Mouse (Mus musculus): ENCODE measurements around the gene Smdt1.
"Not testable (repeated sequence)": the region's sequence is repeated elsewhere in the genome, so short reads cannot be mapped to it uniquely, and the experiment has no call there.

The Smdt1 gene

DNA sequence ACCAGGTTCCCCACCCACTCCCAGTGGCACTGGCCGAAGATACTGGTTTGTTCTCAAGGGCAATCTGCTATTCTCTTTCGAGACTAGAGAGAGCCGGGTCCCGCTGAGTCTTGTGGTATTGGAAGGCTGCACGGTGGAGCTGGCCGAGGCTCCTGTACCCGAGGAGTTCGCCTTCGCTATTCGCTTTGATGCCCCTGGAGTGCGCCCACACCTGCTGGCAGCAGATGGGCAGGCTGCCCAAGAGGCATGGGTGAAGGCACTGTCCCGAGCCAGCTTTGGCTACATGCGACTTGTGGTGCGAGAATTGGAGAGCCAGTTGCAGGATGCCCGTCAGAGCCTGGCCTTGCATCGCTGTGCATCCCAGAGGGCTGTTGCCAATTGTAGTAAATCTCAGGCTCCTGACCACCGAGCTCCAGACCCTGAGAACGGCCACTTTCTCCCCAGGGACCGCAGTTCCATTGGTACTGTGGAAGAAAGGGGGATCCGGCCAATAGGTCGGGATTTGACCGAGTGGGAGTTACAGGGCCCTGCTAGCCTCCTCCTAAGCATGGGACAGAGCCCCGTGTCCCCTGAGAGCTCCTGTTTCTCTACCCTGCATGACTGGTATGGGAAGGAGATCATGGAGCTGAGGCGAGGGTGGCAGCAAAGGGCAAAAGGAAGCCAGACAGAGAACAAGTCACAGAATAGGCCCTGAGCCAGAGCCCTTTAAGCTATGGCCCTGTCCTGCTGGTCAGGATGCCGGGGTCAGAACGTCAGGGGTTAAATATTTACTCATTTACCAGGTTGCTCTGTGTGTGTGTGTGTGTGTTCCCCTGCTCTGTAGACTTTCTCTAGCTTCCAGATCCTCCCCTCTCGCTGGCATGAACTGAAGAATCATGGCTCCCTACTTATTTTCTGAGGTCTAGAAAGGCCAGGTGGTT, 4.9 kb downstream of the Smdt1 start:
- DNase-seq = no peak

DNA sequence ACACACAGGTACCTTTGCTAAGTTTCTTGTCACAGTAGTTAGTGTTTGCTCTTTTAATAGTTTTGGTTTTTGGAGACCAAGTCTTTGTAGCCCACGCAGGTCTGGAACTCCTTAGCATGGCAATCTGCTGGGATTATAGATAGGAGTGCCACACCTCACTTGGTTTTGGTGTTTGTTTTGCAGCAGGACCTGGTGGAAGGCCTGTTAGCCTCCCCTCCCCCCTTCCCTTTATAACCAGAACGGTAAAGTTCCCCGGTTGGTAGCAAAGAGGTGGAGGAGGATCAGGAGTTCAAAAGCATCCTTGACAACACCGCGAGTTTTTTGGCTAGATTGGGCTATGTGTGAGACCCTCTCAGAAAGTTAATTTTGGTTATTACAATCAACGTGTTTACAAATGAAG, 6.2 kb downstream of the Smdt1 start:
- no peak for DNase-seq

- DNase-seq = peak; percentile 98
These were observed 7.2 kb downstream of the Smdt1 start for GRCm38 (mm10) chr15:82345820-82346470.

GRCm38 (mm10) chr15:82346580-82347302, 8.0 kb downstream of the Smdt1 start:
- no peak for DNase-seq

GRCm38 (mm10) chr15:82347303-82347676, 8.5 kb downstream of the Smdt1 start:
- DNase-seq = no peak

- DNase-seq = no peak
These were observed 9.1 kb downstream of the Smdt1 start for GRCm38 (mm10) chr15:82347852-82348251.

GRCm38 (mm10) chr15:82348258-82348998, 9.7 kb downstream of the Smdt1 start:
- no peak for DNase-seq

GRCm38 (mm10) chr15:82348999-82349341, 10.2 kb downstream of the Smdt1 start:
- no peak for DNase-seq

DNA sequence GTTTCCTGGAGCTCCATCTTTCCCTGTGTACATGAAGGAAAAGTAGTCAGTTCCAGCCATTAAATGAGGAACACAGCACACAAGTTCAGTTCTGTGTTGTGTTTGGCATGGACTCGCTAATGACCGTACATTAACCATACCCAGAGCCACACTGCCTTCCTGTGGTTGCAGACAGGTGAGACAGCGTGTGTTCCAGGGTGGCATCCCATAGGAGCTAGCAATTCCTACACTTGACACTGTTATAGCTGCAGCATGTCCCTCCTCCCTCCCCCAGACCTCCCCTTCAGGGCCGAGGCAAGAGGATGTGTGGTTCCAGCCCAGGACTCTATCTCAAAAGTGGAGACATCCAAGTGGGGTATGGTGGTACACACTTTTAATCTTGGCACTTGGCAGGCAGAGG, 11.6 kb downstream of the Smdt1 start:
- no peak for DNase-seq

GRCm38 (mm10) chr15:82351480-82351879, 12.7 kb downstream of the Smdt1 start:
- DNase-seq = no peak

DNA sequence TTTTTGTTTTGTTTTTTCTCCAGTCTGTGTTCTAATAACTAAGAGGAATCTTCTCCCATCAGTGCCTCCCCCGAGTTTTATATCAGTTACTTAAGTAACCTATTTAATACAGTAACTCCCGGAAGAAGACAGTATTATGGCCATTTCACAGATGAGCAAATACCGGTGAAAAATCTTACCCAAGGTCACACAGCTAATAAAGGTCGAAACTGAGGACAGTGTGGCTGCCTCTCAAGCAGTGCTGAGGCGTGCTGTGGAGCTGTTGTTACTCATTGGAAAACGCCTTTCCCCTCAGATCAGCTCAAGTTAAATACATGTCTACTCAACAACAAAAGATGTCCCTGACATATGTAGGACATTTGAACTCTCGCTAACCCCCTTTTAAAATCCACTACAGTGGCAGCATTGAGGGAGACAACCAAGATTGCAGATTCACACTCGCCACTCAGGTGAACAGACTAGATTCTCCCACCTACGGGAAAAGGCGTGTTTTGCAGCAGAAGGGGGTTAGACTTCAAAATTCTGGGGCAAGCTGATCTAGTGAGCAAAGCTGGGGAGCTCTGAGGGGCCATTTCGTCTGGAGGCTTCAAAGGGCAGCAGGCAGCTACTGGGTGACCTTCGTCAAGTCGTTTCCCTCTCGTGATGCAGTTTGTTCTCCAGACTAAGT, 14.5 kb downstream of the Smdt1 start:
- DNase-seq = no peak

DNA sequence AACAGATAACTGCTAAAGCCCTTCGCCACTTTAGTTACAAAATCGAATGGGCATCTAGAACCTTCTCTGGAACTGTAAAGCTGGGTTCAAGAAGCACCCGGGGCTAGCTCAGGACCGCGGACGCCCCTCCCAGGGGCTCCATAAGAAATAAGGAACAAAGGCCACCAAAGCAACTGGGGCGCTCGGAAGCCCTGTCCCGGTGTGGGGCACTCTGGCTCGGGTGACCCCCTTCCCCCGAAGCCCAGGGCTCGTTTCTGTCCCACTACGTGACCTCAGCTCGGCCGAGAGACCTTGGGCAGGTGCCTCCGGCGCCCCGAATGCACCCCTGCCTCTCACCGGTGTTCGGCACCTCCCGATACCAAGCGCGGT, 15.0 kb downstream of the Smdt1 start:
- DNase-seq = no peak

DNA sequence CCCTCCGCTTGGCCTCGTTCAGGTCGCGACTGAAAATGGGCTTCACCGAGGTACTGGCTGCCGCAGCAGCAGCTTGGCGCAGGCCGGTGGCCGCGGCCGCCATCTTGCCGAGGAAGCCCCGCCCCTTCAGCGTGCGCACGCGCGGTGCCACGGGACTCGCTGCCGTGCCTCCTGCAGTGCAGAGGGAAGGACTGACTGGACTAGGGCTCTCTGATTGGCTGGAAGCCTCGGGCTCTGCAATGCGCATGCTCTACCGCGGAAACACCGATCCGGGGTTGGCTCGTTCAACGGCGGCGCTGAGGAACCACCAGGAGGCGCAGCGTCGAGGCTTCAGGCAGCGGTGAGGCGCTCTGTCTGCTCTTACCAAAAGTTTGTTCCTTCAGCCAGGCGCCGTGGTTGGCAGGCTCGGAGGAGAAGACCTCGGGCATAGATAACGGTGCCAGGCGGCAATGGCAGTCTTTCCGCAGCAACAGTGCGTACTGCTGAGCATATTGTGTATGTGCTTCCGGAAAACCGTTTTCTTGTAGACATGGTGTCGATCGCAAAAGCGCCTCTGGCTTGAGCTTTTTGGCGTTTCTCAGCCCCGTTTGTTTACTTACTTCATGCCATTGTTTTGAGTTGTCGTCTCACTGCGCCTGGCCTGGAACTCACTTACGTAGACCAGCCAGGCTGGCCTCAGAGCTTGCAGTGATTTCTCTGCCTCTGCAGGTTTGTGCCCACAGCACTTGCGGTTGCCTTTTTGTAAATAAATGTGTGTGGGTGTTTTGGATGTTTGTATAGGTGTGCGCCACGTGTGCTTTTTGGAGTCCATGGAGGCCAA, 15.6 kb downstream of the Smdt1 start, which contains the start of gene Ndufa6:
Gene Ndufa6, minus strand, starts transcription at position 197 of the 820 bp plus-strand sequence.
- peak; percentile 97 for DNase-seq

DNA sequence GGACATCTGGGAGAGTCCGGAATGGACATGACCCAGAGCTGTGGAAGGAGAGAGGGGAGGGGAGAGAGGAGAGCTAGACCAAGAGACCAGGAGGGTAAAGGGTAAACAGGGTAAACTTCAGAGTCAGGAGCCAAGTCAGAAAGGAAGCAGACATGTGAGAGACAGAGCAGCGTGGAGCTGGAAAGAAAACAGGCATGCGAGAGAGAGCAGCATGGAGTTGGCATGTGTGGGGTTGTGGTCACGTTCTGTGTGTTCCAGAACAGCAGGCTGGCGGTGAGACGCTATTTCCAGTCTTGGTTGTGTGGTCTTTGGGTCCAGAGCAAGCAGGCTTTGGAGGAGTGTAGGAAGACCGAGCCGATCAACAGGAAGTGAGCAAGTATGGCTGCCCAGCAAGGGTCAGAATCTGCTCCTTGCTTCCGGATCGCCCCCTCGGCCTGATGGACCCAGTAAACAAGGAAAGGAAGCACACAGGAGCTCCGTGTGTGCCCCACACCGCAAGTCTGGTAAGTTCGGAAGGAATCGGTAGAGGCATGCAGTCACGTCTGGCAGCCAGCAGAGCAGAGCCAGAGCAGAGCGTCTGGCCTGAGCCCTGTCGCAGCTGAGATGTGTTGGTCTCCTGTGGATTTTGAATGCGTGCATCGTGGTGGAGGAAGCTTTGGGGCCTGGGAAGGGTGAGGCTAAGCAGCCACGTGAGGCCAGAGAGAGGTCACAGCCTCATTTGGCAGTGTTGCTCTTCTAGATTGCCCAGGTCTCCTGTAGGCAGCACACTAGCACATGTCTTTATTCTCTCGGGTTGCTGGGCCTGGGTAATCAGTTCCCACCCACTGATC, 19.9 kb downstream of the Smdt1 start:
- DNase-seq = no peak

- DNase-seq = no peak
These were observed 22.8 kb downstream of the Smdt1 start for GRCm38 (mm10) chr15:82361459-82362018.

GRCm38 (mm10) chr15:82362234-82362633, 23.5 kb downstream of the Smdt1 start:
- no peak for DNase-seq

- not testable (repeated sequence) for DNase-seq
These were observed 25.0 kb downstream of the Smdt1 start for GRCm38 (mm10) chr15:82363801-82364200.

DNA sequence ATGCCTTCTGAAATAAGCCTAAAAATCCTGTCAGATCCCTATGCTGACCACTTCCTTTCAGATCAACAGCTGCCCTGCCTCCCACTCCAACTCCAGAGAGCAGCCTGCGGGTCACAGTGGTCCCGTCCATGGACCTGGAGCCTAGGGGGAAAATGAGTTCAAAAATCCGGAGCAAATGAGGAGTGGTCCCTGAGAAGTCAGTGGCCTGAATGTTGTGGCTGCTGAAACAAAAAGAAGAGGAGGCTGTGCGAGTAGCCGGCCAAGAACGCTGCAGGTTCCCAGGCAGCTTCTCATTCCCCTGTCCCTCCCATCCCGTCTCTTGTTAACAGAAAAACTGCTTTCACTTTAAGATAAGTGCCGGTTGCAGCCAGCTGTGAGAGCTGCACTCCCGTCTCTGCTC, 25.8 kb downstream of the Smdt1 start:
- DNase-seq = not testable (repeated sequence)

DNA sequence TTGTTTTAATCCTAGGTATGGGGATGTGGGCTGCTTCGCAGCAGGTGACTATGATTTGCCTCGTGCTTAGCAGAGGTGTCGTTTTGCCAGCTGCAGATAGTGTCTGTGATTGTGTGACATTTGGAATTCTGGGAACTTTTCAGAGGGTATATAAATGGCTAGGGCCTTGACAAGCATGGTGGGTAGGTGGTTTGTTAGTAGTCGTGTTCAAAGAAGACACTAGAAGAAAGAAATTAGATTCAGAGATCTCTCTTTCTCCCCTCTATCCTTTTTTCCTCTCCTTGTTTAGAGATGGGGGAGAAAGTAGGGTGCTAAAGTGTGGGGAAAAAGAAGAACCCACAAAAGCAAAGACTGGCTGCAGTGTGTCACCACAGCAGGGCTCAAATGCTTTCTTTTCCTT, 29.4 kb downstream of the Smdt1 start:
- DNase-seq = no peak

DNA sequence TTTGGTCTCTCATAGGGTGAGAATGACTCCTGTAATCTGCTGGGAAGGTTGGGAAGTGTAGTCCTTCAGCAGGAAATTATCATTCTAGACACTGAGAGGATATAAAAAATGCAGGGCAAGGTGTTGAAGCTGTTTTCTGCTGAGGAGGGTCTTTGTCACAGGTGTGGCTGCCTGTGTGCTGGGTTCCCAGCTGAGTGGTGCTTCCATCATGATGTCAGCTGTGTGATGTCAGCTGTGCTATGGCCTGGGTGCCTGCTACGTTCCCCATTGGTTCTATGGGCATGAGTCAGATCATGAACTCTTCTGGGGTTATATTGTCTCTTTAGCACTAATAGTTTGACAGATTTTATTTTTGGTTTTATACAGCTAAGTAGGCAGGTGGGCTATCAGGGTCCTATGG, 30.1 kb downstream of the Smdt1 start:
- DNase-seq = no peak

All from right cerebral cortex, adult 18-20 months (tissue).